ENCODE assay signal across 8 mouse cellular contexts in the genomic region with DNA sequence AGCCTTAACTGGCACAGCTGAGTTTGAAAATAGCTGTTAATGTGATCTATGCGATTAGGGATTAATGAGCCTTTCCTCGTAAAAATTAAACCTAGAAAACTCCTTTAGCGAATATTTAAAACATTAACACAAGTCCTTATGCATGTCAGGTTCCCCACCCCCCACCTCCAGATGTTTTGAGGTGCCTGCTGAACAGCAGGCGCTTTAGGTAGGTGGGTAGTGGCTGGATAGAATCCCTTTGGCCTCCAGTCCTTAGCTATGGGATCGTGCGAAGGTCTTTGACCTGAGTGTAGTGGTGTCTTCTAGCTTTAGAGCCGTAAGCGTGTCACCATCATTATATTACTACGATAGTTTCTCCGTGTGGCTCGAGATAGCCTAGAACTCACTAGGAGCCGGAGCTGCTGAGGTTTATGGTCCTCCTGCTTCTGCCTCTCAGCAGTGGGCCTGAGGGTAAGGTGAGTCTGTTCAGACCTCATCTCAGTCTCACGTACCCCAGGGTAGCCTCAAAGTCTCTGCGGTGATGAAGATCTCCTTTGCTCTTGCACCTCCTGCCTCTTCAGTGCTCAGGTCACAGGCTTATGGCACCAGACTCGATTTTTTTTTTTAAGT. TPM values are rescaled to one million over a fixed set of nuclear protein-coding genes. Genes with fewer than 3 reads are reported as not detected.
A peak's percentile ranks its signal among the peaks of the same experiment; 100 is the strongest.
DNase-seq lines count a peak whose midpoint lies in the region; ATAC-seq and TF ChIP-seq lines count a peak whose summit lies in the region.

No protein-coding gene starts in this region.

- no peaks in the 10 kb centered on the region for H3K27me3 ChIP-seq in forebrain, postnatal 0 days (ENCODE audit: insufficient read depth, low read length)
- H3K27me3 ChIP-seq in neural tube, embryonic 12.5 days (replicated peaks): 0 out of 2 replicates have a peak, but pooled peaks cover 3% of the 10 kb centered on the region

- H3K27ac ChIP-seq in forebrain, postnatal 0 days (ENCODE audit: low read depth, low read length): peak overlapping the region; percentile 98
- peak overlapping the region; percentile 92; the same call in 1 of the 2 replicates for H3K27ac ChIP-seq in neural tube, embryonic 12.5 days

- H3K9me3 ChIP-seq in forebrain, postnatal 0 days (ENCODE audit: low read length): no peaks in the 10 kb centered on the region
- H3K9me3 ChIP-seq in neural tube, embryonic 12.5 days: no peaks in the 10 kb centered on the region

- H3K4me3 ChIP-seq in forebrain, postnatal 0 days (ENCODE audit: low read depth, low read length): peak overlapping the region; percentile 96
- H3K4me3 ChIP-seq in neural tube, embryonic 12.5 days: peak overlapping the region; percentile 90

- H3K36me3 ChIP-seq in forebrain, postnatal 0 days (ENCODE audit: insufficient read depth): no peaks in the 10 kb centered on the region
- peaks cover under 1% of the 10 kb centered on the region; the same call in 1 of the 2 replicates for H3K36me3 ChIP-seq in neural tube, embryonic 12.5 days

- H3K4me2 ChIP-seq in forebrain, postnatal 0 days (ENCODE audit: low read depth): peak overlapping the region; percentile 55
- H3K4me2 ChIP-seq in neural tube, embryonic 12.5 days (replicated peaks): peak overlapping the region; percentile 62

- ATAC-seq in forebrain, postnatal 0 days: no peak
- no peak for ATAC-seq in neural tube, embryonic 12.5 days (ENCODE audit: low FRiP score, low read depth)

- no peak for TF ChIP-seq CTCF in forebrain, postnatal 0 days (IDR thresholded peaks at IDR 0.05; ENCODE audit: low read depth)

- WGBS in forebrain, postnatal 0 days: 28% methylated on average over 15 of the region's 15 CpGs
- WGBS in neural tube, embryonic 12.5 days: 24% methylated on average over 15 of the region's 15 CpGs

- peak; percentile 46 for DNase-seq in cerebellum, adult 11-12 months
- DNase-seq in cerebellum, postnatal 4 days (ENCODE audit: low spot score in 2 of 2): no peak
- peak; percentile 46 for DNase-seq in NIH3T3 (ENCODE audit: low read depth)
- no peak for DNase-seq in forebrain, postnatal 0 days
- peak; percentile 24 to 28 for DNase-seq in kidney, postnatal 4 days
- DNase-seq in gastrocnemius, postnatal 25 days: no peak
- no peak for DNase-seq in adrenal gland, postnatal 36 days

- H3K9ac ChIP-seq in forebrain, postnatal 0 days: peak overlapping the region; percentile 98; the same call in 1 of the 2 replicates
- H3K9ac ChIP-seq in neural tube, embryonic 12.5 days: peak overlapping the region; percentile 67

- H3K4me1 ChIP-seq in forebrain, postnatal 0 days (ENCODE audit: insufficient read depth): peaks cover 15% of the 10 kb centered on the region
- H3K4me1 ChIP-seq in neural tube, embryonic 12.5 days: peaks cover 33% of the 10 kb centered on the region

RNA-seq across cellular contexts. Expression of a gene that starts 1.5 kb away (rescaled TPM):
- 43.1 and 44.8 TPM in 2 replicates for total RNA-seq in forebrain, postnatal 0 days (2014; rRNA removed)
- 46.3 and 50.6 TPM in 2 replicates for polyA plus RNA-seq in forebrain, postnatal 0 days (2015; fragmentation: Nextera tagmentation; extraction: Ambion mirVana)
- polyA plus RNA-seq in neural tube, embryonic 12.5 days (2016; fragmentation: Nextera tagmentation; extraction: Ambion mirVana): 49.4 and 53.3 TPM in 2 replicates
- total RNA-seq in gastrocnemius, postnatal 25 days (2021): 10 to 100 TPM; 20.0 to 21.2 TPM
- 10 to 100 TPM; 39.7 to 42.7 TPM for total RNA-seq in adrenal gland, postnatal 36 days (2021)

RNA-seq across cellular contexts. Expression of a gene that starts 1.9 kb away (rescaled TPM):
- total RNA-seq in forebrain, postnatal 0 days (2014; rRNA removed): 5.1 and 8.9 TPM in 2 replicates
- 1.6 and 2.3 TPM in 2 replicates for polyA plus RNA-seq in forebrain, postnatal 0 days (2015; fragmentation: Nextera tagmentation; extraction: Ambion mirVana)
- 8.0 TPM in 2 replicates for polyA plus RNA-seq in neural tube, embryonic 12.5 days (2016; fragmentation: Nextera tagmentation; extraction: Ambion mirVana)
- 1 to 10 TPM; 4.7 to 5.5 TPM for total RNA-seq in gastrocnemius, postnatal 25 days (2021)
- 10 to 100 TPM; 22.1 to 26.0 TPM for total RNA-seq in adrenal gland, postnatal 36 days (2021)

RNA-seq across cellular contexts. Expression of a gene that starts 31.2 kb away (rescaled TPM):
- total RNA-seq in forebrain, postnatal 0 days (2014; rRNA removed): 1.5 and 3.7 TPM in 2 replicates
- 1.0 and 1.2 TPM in 2 replicates for polyA plus RNA-seq in forebrain, postnatal 0 days (2015; fragmentation: Nextera tagmentation; extraction: Ambion mirVana)
- 2.9 and 4.2 TPM in 2 replicates for polyA plus RNA-seq in neural tube, embryonic 12.5 days (2016; fragmentation: Nextera tagmentation; extraction: Ambion mirVana)
- total RNA-seq in gastrocnemius, postnatal 25 days (2021): not detected
- total RNA-seq in adrenal gland, postnatal 36 days (2021): under 1 TPM; 0.13 TPM

RNA-seq across cellular contexts. Expression of a gene that starts 56.5 kb away (rescaled TPM):
- 34.2 and 40.7 TPM in 2 replicates for total RNA-seq in forebrain, postnatal 0 days (2014; rRNA removed)
- polyA plus RNA-seq in forebrain, postnatal 0 days (2015; fragmentation: Nextera tagmentation; extraction: Ambion mirVana): 10.7 and 13.7 TPM in 2 replicates
- polyA plus RNA-seq in neural tube, embryonic 12.5 days (2016; fragmentation: Nextera tagmentation; extraction: Ambion mirVana): 17.7 and 20.5 TPM in 2 replicates
- total RNA-seq in gastrocnemius, postnatal 25 days (2021): 1 to 10 TPM; 5.5 to 7.5 TPM
- 1 to 10 TPM; 7.8 to 9.4 TPM for total RNA-seq in adrenal gland, postnatal 36 days (2021)

Comparison
In these comparisons a context has a peak if more than half of its experiments do, and no peak if none do; other contexts are left out.
1. DNase-seq: peak in cerebellum, adult 11-12 months (single experiment), NIH3T3 (single experiment) and kidney, postnatal 4 days (2 of 2); none in cerebellum, postnatal 4 days (0 of 2), forebrain, postnatal 0 days (single experiment), gastrocnemius, postnatal 25 days (single experiment) and adrenal gland, postnatal 36 days (0 of 2).